Mouse (Mus musculus) CH12F3 (cell line): ENCODE results near the gene Plxna2.

Experiments used
- in situ Hi-C: fragments of 300-500 bp; cut with MboI; formaldehyde crosslinking; loops from 2 replicates; pipeline ENCODE4 v1.14.3; 2020; ENCODE audit warnings: low sequenced_read_pairs

The Plxna2 gene

DNA sequence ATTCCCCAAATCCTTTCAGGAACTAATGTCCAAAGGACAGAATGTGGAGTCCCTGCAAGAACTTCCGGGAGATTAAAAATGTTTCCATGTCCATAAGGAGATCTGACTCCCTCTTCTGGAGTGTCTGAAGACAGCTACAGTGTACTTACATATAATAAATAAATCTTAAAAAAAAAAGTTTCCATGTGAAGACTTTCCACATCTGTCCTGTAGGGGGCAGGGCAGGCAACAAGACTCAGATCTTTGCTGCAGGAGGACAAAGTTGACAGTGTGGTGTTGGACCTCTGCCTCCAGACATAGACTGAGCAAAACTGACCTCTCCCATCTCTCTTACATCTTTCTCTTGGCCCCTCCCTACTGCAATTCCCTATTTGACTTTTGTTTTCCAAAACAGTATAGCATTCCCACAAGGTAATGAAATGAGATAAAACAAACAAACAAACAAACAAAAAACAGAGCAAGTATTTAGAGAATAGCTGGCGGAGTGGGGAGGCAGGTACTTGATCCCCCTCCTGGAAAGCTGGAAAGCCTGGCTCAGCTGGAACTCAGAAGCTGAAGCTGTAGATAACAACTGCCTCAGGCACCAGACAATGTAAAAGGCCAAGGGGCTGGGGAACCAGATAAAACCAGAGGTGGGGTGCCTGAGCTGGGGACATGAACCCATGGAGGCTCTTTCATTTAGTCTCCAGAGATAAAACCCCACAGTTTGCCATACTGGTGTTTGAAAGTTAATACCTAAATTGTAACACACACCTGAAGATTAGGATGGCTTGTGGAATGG, 143.6 kb downstream of the Plxna2 start:
- in situ Hi-C loops = loop anchor here (10.0 kb wide), 1 partner anchor 53 kb away; no protein-coding TSS in a partner anchor

DNA sequence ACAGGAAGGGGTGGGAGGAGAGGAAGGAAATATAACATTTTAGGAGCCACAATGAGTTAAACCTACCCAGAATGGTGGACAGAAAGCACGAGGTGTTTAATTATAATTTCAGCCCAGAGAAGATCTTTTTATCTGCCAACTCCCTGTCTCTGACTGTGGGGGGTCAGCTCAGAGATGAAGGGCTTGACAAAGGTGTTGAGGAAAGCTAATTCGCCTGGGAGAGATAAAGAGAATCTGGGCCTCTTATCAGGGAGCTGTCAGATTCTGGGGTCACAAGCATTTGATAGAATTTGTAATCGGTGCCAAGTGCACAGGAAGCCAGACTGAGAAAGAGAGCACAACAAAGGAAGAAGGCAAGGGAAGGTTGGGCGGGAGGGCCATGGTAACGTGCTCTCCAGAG, 144.9 kb downstream of the Plxna2 start:
- in situ Hi-C loops = loop anchor here (10.0 kb wide), 1 partner anchor 52 kb away; no protein-coding TSS in a partner anchor

DNA sequence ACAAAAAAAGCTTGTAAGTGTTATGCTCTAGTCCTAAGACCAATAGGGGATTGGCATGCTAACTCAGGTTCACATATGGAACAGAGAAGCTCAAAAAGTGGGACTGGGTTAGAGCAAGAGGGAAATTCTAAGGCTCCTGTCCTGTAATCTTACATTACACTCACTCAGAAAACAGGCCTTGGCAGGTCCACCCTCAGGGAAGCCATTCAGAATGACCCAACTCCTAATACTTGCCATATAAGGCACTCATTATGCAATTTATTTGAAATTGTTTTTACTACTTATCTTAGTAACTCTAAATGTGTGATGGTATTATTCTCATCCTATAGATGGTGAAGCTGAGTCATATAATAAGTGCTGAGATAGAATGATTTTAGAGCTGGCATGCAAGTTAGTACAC, 146.9 kb downstream of the Plxna2 start:
- in situ Hi-C loops = loop anchor here (10.0 kb wide), 1 partner anchor 50 kb away; no protein-coding TSS in a partner anchor

- in situ Hi-C loops = loop anchor here (10.0 kb wide), 1 partner anchor 46 kb away; no protein-coding TSS in a partner anchor
Measured at GRCm38 (mm10) chr1:194768799-194769198, 150.8 kb downstream of the Plxna2 start.

DNA sequence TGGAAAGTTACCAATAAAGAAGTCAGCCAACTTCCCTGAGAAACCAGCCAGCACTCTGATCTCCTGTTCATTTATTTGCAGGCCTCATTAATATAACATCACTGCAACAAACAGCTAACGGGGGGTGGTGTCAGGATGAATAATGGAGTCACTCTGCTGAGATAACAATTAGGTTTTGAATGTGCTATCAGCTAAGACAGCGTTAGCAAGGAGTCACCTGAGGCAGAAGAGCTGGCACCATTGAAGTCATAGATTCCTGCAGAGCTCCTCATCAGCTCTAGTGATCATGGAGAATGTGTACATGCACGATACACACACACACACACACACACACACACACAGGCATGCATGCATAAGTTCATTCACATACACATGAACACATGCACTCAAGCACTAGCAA, 154.0 kb downstream of the Plxna2 start:
- in situ Hi-C loops = no loop called here

- in situ Hi-C loops = no loop called here
Measured at GRCm38 (mm10) chr1:194773899-194774298, 155.9 kb downstream of the Plxna2 start.

DNA sequence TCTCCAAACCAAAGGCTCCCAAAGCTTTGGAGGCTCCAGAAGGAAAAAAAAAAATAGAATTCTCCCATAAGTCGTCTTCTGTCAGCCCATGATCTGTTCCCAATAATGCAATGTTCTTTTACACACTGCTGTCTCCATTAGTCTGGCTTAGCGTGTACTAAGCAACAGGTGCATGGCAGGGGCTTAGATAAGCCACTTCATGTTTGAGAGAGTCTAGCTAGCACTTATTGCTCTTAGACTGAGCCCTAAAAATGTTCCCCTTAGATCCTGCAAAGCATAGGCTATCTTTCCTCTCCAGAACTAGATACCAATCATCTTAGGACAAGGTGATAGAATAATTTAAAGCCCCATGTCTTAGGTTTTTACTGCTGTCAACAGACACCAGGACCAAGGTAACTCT, 156.3 kb downstream of the Plxna2 start:
- in situ Hi-C loops = no loop called here

DNA sequence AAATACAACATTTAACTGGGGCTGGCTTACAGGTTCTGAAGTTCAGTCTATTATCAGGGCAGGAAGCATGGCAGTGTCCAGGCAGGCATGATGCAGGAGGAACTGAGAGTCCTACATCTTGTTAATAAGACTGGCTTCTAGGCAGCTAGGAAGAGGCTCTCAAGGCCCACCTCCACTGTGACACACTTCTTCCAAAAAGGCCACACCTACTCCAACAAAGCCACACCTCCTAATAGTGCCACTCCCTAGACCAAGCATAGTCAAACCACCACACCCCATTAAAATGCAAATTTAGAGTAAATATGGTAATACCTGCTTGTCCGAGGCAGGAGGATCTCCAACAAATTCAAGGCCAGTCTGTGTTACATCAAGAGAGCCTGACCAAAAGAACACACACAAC, 156.7 kb downstream of the Plxna2 start:
- in situ Hi-C loops = no loop called here

GRCm38 (mm10) chr1:194775656-194776374, 157.8 kb downstream of the Plxna2 start:
- in situ Hi-C loops = no loop called here

DNA sequence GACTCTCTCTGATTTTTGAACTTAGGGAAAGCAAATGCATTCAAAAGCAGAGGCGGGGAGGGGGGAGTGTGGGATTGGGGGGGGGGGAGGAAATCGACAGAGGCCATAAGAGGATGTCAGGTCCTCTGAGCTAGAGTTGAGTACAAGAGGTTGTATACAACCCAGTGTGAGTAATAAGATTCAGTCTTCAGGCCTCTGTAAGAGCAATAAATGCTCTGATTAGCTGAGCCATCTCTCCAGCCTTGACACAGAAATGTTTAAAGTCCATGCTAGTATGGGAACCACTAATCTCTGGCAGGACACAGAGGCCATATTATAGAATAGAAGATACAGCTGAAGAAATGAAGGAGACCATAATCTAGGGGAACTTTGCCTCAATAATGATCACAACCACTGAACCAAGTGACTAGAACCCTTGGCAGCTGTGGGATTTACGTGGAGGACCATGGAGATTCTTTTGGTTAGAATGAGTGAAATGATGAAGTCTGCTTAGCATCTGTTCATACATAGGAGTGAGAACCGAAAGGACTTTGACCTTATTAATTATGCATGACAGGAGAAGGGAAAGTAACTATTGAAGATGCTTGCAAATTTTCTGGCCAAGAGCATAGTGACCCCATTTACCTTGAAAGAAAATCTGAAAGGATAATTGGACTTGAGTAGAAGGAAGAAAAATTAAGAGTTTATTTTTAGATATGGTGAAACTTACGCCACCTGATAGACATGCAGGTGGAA, 158.7 kb downstream of the Plxna2 start:
- in situ Hi-C loops = no loop called here

DNA sequence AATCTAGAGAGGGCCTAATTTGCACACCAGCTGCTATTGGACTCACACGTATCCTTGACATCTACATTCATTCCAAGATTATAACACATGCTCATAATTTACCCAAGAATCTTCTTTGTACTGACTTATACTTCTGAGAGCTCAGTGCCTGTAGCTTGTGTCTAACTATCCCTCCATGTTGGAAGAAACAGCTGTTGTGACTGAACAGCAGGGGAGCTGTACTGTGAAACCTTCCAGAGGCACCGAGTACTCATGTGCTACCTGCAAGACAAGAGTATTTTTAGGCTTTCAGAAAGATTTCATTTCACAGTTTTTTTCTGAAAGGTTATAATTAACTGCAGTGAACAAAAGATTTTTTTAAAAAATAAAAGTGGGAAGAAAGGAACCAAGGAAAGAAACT, 159.6 kb downstream of the Plxna2 start:
- in situ Hi-C loops = no loop called here

GRCm38 (mm10) chr1:194780392-194780791, 162.4 kb downstream of the Plxna2 start:
- in situ Hi-C loops = no loop called here

- in situ Hi-C loops = no loop called here
Measured at GRCm38 (mm10) chr1:194780794-194781390, 162.9 kb downstream of the Plxna2 start.

- in situ Hi-C loops = no loop called here
Measured at GRCm38 (mm10) chr1:194781556-194781955, 163.5 kb downstream of the Plxna2 start.

GRCm38 (mm10) chr1:194782325-194782724, 164.3 kb downstream of the Plxna2 start:
- in situ Hi-C loops = no loop called here

DNA sequence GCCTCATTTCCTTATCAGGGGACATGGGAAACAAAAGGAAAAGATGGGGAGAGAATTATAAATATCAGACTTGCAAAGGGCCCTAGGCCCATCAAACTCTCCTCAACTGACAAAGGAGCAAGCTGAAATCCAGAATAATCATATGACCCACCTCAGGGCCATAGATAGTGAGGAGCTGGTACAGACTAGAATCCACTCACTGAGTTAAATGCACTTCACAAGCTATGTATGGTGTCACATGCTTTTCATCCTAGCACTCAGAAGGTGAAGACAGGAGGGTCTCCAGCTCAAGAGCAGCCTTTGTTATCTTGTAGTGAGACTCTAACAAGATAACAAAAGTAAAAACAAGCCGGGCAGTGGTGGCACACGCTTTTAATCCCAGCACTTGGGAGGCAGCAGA, 169.6 kb downstream of the Plxna2 start:
- in situ Hi-C loops = no loop called here

DNA sequence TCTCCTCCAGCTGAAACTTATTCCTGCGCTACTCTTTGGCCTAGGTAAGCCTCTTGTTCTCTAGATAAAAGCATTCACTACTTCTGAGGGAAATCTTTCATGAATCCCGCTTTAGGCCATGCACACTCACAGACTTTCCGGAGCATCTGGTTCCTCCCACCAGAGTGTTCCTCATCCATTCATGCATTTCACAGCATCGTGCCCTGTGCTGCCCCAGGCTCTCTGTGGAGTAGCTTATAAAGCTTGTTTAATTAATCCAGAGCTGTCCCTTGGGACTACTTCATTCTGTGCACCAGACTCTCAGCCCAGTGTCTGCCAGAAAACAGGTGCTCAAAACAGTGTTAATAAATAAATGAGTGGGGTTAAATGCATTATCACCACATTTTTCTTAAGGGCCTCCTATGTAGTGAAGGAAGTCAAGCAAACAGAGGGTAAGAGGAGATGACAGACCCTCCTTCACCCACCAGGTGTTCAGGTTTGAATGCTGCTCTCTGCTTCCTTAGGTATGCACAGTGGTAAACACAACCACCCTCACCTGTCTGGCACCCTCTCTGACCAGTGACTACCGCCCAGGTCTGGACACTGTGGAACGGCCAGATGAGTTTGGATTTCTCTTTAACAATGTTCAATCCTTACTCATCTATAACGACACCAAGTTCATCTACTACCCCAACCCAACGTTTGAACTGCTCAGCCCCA, 175.4 kb downstream of the Plxna2 start:
- in situ Hi-C loops = no loop called here

GRCm38 (mm10) chr1:194795316-194795715, 177.3 kb downstream of the Plxna2 start:
- in situ Hi-C loops = no loop called here

DNA sequence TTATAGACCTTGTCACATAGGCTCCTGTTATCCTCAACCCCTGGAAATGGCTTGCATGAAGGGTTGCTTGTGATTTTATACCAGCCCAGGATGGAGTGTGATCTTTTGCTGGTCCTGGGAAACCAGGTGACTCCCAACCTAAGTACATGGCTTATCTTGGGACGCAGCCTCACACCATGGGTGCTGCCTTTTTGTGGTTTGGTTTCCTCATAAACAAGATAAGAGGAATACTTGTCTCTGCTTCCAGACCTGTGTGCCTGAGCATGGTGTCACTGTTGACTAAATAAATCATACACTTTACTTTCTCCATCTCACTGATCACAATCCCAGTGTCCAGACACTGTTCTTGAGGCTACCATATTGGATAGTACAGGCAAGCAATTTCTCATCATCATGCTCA, 179.8 kb downstream of the Plxna2 start:
- in situ Hi-C loops = no loop called here

GRCm38 (mm10) chr1:194798511-194798910, 180.5 kb downstream of the Plxna2 start:
- in situ Hi-C loops = no loop called here
